Mouse (Mus musculus) hindbrain, postnatal 0 days (tissue): ENCODE measurements around the gene Zbtb32. TPM values are rescaled to one million over a fixed set of nuclear protein-coding genes. Genes with fewer than 3 reads are reported as not detected.
A peak's percentile ranks its signal among the peaks of the same experiment; 100 is the strongest.

Experiments
- ATAC-seq: fragments of 200-750 bp; cut with Nextera tagmentation; 2 replicates; pipeline ENCODE4 v1.8.0; 2017; ENCODE audit warnings: mild to moderate bottlenecking, moderate TSS enrichment, moderate library complexity
- DNase-seq: peaks from one replicate; pipeline ENCODE4 v3.0.0-alpha.2; 2015; ENCODE audit warnings: low spot score
- H3K27ac ChIP-seq: fragments of 300-500 bp; sonication (generic); 2 replicates; pipeline ENCODE4 v1.5.1; 2014; ENCODE audit warnings: mild to moderate bottlenecking
- H3K27me3 ChIP-seq: fragments of 300-500 bp; sonication (generic); 2 replicates; pipeline ENCODE4 v1.6.1; 2014; ENCODE audit warnings: low read length, mixed read lengths; ENCODE audit not compliant: insufficient read depth
- H3K36me3 ChIP-seq: fragments of 300-500 bp; sonication (generic); 2 replicates; pipeline ENCODE4 v1.6.1; 2014; ENCODE audit warnings: low read length, mixed read lengths; ENCODE audit not compliant: insufficient read depth
- H3K4me1 ChIP-seq: fragments of 300-500 bp; sonication (generic); 2 replicates; pipeline ENCODE4 v1.6.1; 2014; ENCODE audit warnings: antibody characterized with exemption, low read length, mixed read lengths; ENCODE audit not compliant: insufficient read depth
- H3K4me2 ChIP-seq: fragments of 300-500 bp; sonication (generic); 2 replicates; pipeline ENCODE4 v1.6.1; 2014; ENCODE audit warnings: low read depth, mild to moderate bottlenecking, low read length, moderate library complexity, mixed read lengths
- H3K4me3 ChIP-seq: fragments of 300-500 bp; sonication (generic); 2 replicates; pipeline ENCODE4 v1.5.1; 2014; ENCODE audit warnings: low read length
- H3K9ac ChIP-seq: fragments of 300-500 bp; sonication (generic); replicated peaks from 2 replicates; pipeline ENCODE4 v1.6.1; 2014; ENCODE audit warnings: mild to moderate bottlenecking, low read length, moderate library complexity, mixed read lengths
- H3K9me3 ChIP-seq: fragments of 300-500 bp; sonication (generic); 2 replicates; pipeline ENCODE4 v1.6.1; 2016; ENCODE audit warnings: low read length, mixed read lengths
- CTCF ChIP-seq: IDR thresholded peaks from 2 replicates; pipeline ENCODE4 v1.5.1; 2016; ENCODE audit warnings: antibody characterized with exemption, control low read depth, low read depth
- WGBS: fragments of 180-500 bp; shearing (Covaris S2); extraction: QIAGEN DNeasy Blood & Tissue Kit; methylation state at CpG from one replicate; pipeline ENCODE4 v1.1.7; 2014; 5-methylcytosine and 5-hydroxymethylcytosine counted together
- polyA plus RNA-seq: library from polyadenylated mRNA; unstranded; fragments of >200 nt; fragmentation: Nextera tagmentation; extraction: Ambion mirVana; gene quantifications from 2 replicates; pipeline ENCODE4 v1.2.1, GENCODE M21; 2015
- total RNA-seq: library from RNA; depleted of rRNA; stranded (reverse); fragments of >200 nt; gene quantifications from 2 replicates; pipeline ENCODE4 v1.2.3, GENCODE M21; 2014

Gene Zbtb32
- total and polyA plus RNA-seq, 2 experiments from 2014 or later = 0.18 TPM; not detected in 1

DNA sequence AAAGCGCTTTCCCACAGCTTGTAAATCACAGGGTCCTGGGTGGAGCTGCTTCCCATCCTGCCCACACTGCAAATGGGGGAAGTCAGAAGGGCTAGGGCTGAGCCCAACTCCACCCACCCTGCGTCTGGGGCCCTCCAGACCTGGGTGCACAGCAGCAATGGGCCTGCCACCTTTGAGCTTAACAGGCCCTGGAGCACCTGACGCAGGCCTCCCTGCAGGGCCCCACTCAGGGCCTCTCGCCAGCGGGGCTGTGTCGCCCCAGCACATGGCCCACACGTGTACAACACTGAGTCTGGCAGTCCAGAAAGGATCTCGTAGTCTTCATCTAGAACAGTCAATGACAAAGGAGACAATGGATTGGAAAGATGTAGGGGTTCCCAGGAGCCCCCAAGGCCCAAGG, 18.8 kb downstream of the Zbtb32 start:
- no peak overlapping the region for H3K27ac ChIP-seq
- no peaks in the 10 kb centered on the region for H3K27me3 ChIP-seq
- TF ChIP-seq CTCF = no peak
- no peak overlapping the region for H3K9ac ChIP-seq
- peaks cover 90% of the 10 kb centered on the region for H3K36me3 ChIP-seq
- ATAC-seq (no peak), DNase-seq (no peak)
- H3K4me2 ChIP-seq = no peak overlapping the region
- H3K4me3 ChIP-seq = no peak overlapping the region
- H3K9me3 ChIP-seq = no peaks in the 10 kb centered on the region
- WGBS = 94% methylated on average over 8 of the region's 8 CpGs
- no peaks in the 10 kb centered on the region for H3K4me1 ChIP-seq

DNA sequence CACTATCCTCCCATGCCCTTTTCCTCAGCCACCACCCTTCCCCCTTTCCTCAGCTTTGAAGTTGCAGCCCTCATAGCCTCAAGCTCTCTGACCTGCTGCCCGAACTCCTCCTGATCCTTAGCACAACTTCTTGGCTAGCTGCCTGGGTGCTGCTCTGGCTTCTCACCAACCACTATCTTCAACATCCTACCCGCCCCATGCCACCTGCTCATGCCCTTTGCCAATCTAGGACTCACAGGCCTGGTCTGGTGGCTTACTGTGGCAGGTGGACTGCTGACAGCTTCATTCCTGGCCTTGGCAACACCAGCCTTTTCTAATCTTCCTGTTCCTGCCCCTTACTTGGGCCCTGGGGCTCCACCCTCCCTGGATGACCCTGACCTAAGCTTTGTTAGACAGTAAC, 25.7 kb downstream of the Zbtb32 start:
- WGBS = 65% methylated on average over 2 of the region's 2 CpGs
- Histone ChIP-seq H3K4me3 (no peak overlapping the region), H3K27me3 (no peaks in the 10 kb centered on the region), H3K4me1 (no peaks in the 10 kb centered on the region), H3K27ac (no peak overlapping the region), H3K9ac (no peak overlapping the region), H3K36me3 (peaks cover 90% of the 10 kb centered on the region), H3K9me3 (no peaks in the 10 kb centered on the region), H3K4me2 (no peak overlapping the region)
- peak; percentile 20 for DNase-seq
- ATAC-seq = no peak
- no peak for TF ChIP-seq CTCF

DNA sequence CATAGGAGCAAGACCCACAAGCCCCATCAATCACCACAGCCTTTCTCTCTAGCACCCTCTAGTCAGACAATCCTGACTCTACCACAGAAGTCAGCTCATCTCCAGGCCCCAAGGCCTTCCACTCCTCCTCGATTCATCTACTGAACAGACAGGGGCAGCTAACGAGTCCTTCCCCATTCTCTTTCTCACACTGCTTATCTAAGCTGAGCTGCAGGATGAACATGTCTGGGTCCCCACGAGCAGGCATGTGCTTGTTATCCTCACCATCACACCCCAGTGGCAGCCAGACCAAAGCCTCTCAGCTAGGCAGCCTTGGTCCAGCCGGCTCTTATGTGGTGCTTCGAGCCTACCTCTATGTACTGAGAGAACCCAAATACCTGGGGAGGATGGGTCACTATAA, 26.3 kb downstream of the Zbtb32 start:
- H3K27me3 ChIP-seq = no peaks in the 10 kb centered on the region
- H3K4me1 ChIP-seq = no peaks in the 10 kb centered on the region
- H3K4me2 ChIP-seq = no peak overlapping the region
- no peak for DNase-seq
- no peak overlapping the region for H3K9ac ChIP-seq
- H3K4me3 ChIP-seq = no peak overlapping the region
- TF ChIP-seq CTCF = no peak
- H3K9me3 ChIP-seq = no peaks in the 10 kb centered on the region
- H3K27ac ChIP-seq = no peak overlapping the region
- no peak for ATAC-seq
- H3K36me3 ChIP-seq = peaks cover 88% of the 10 kb centered on the region
- 79% methylated on average over 5 of the region's 5 CpGs for WGBS

DNA sequence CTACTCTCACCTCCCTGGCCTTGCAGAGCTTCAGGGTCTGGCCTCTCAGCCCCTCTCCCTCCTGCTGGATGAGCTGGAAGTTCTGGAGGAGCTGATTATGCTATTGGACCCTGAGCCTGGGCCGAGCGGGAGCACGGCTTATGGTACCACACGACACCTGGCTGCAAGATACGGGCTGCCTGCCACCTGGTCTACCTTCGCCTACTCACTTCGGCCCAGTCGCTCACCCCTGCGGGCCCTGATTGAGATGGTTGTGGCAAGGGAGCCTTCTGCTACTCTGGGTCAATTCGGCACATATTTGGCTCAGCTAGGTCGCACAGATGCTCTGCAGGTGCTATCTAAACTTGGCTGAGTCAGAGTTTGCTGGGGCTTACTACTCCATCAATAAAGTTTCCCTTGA, 31.2 kb downstream of the Zbtb32 start:
- Histone ChIP-seq H3K4me3 (no peak overlapping the region), H3K4me1 (no peaks in the 10 kb centered on the region), H3K9ac (no peak overlapping the region), H3K27me3 (no peaks in the 10 kb centered on the region), H3K4me2 (no peak overlapping the region), H3K9me3 (no peaks in the 10 kb centered on the region), H3K36me3 (peaks cover 61% of the 10 kb centered on the region), H3K27ac (no peak overlapping the region)
- no peak for DNase-seq
- 88% methylated on average over 11 of the region's 11 CpGs for WGBS
- no peak for ATAC-seq
- no peak for TF ChIP-seq CTCF

DNA sequence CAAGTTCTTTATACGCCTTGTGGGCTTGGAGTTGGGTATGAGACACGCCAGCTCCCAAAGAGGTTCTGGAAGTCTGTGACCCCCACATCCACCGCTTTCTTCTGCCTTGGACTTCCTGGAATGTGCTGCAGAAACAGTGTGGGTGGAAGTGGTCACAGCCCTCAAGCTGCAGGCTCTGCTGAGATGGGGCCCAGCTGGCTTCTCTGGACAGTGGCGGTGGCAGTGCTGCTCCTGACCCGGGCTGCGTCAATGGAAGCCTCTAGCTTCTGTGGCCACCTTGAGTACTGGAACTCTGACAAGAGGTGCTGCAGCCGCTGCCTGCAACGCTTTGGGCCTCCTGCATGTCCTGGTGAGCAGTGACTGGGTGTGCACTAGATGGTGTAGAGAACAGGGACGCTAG, 32.7 kb downstream of the Zbtb32 start:
- no peak for DNase-seq
- Histone ChIP-seq H3K27ac (no peak overlapping the region), H3K36me3 (peaks cover 50% of the 10 kb centered on the region), H3K4me1 (no peaks in the 10 kb centered on the region), H3K9ac (no peak overlapping the region), H3K4me2 (no peak overlapping the region), H3K27me3 (no peaks in the 10 kb centered on the region), H3K4me3 (no peak overlapping the region), H3K9me3 (no peaks in the 10 kb centered on the region)
- no peak for ATAC-seq
- 90% methylated on average over 9 of the region's 9 CpGs for WGBS
- TF ChIP-seq CTCF = no peak

DNA sequence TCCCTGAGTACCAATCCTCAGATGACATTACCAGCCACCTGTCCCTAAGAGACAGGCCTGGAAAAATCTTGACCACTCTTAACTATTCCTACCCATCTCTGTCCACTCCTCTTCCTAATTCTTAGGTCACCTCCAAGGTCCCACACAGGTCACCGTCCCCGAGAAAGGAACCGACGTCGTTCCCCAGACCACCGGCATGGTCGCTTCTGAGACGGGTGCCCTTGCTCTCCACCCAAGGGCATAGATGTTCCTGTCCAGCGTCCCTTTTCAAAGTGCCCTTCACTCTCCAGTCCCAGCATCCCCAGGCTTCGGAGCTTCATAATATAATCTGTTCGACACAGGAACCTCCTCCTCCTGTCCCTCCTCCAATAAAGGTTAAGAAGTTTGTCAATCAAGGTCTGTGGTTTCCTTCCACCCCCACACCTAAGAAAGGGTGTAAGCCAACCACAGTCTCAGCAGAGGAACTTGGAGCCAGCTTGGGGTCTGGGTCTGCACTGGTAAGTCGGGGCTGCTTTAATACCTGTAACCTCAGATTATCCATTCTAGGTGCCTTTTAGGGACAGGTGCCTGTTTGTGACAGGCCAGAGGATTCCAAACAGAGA, 33.6 kb downstream of the Zbtb32 start, which contains the start of gene Igflr1:
TSS of gene Igflr1 (plus strand) at position 458 of the 602 bp plus-strand sequence.
- Histone ChIP-seq H3K27ac (no peak within 1 kb of the TSS), H3K9ac (no peak within 1 kb of the TSS), H3K36me3 (peaks cover 43% of the 10 kb centered on the region), H3K4me2 (no peak within 1 kb of the TSS), H3K9me3 (no peaks in the 10 kb centered on the region), H3K27me3 (no peaks in the 10 kb centered on the region), H3K4me3 (no peak within 1 kb of the TSS), H3K4me1 (no peaks in the 10 kb centered on the region)
- WGBS = 94% methylated on average over 12 of the region's 12 CpGs
- DNase-seq (no peak), ATAC-seq (no peak)
- no peak for TF ChIP-seq CTCF

- H3K36me3 ChIP-seq = peaks cover 31% of the 10 kb centered on the region
- H3K9ac ChIP-seq = peak overlapping the region; percentile 65
- peaks cover 2% of the 10 kb centered on the region; the same call in 1 of the 2 replicates for H3K4me1 ChIP-seq
- no peaks in the 10 kb centered on the region for H3K27me3 ChIP-seq
- H3K27ac ChIP-seq = peak overlapping the region; percentile 89
- ATAC-seq = no peak
- WGBS = 25% methylated on average over 6 of the region's 6 CpGs
- no peak for TF ChIP-seq CTCF
- peak overlapping the region; percentile 63 for H3K4me3 ChIP-seq
- peak overlapping the region; percentile 90 for H3K4me2 ChIP-seq
- H3K9me3 ChIP-seq = no peaks in the 10 kb centered on the region
- no peak for DNase-seq
Observed at GRCm38 (mm10) chr7:30563906-30564280, 34.8 kb downstream of the Zbtb32 start.
